Mouse (Mus musculus) testis, postnatal 14 days (tissue): ENCODE measurements around the gene AC109138.7.
A peak's percentile ranks its signal among the peaks of the same experiment; 100 is the strongest.
"Not testable (repeated sequence)": the region's sequence is repeated elsewhere in the genome, so short reads cannot be mapped to it uniquely, and the experiment has no call there.

Source experiments
- DNase-seq: peaks from one replicate; pipeline ENCODE4 v3.0.0; 2021; ENCODE audit warnings: low spot score

The AC109138.7 gene

GRCm38 (mm10) chr19:4218293-4218692 is 4.1 kb downstream of the AC109138.7 start:
- no peak for DNase-seq

GRCm38 (mm10) chr19:4218784-4219183 is 4.6 kb downstream of the AC109138.7 start:
- no peak for DNase-seq

- DNase-seq = no peak
Measured at GRCm38 (mm10) chr19:4219943-4220342, 5.8 kb downstream of the AC109138.7 start.

GRCm38 (mm10) chr19:4220416-4220815 is 6.3 kb downstream of the AC109138.7 start:
- DNase-seq = no peak

GRCm38 (mm10) chr19:4220957-4221743 is 7.0 kb downstream of the AC109138.7 start:
- DNase-seq = no peak

GRCm38 (mm10) chr19:4222165-4222564 is 8.0 kb downstream of the AC109138.7 start:
- DNase-seq = no peak

- DNase-seq = no peak
Measured at GRCm38 (mm10) chr19:4226779-4227178, 12.6 kb downstream of the AC109138.7 start.

GRCm38 (mm10) chr19:4227446-4227845 is 13.3 kb downstream of the AC109138.7 start:
- no peak for DNase-seq

- DNase-seq = peak; percentile 47
Measured at GRCm38 (mm10) chr19:4227894-4228678, 13.9 kb downstream of the AC109138.7 start.

- DNase-seq = no peak
Measured at GRCm38 (mm10) chr19:4228891-4229290, 14.7 kb downstream of the AC109138.7 start.

- no peak for DNase-seq
Measured at GRCm38 (mm10) chr19:4229451-4230076, 15.4 kb downstream of the AC109138.7 start.

GRCm38 (mm10) chr19:4230415-4230814 is 16.3 kb downstream of the AC109138.7 start:
- DNase-seq = no peak

- peak; percentile 88 for DNase-seq
Measured at GRCm38 (mm10) chr19:4231253-4232185, 17.4 kb downstream of the AC109138.7 start, which contains the start of gene Pold4. Gene Pold4 (plus strand): TSS chr19:4231899.

- no peak for DNase-seq
Measured at GRCm38 (mm10) chr19:4232186-4232572, 18.0 kb downstream of the AC109138.7 start.

- DNase-seq = no peak
Measured at GRCm38 (mm10) chr19:4232651-4233050, 18.5 kb downstream of the AC109138.7 start.

GRCm38 (mm10) chr19:4234548-4234947 is 20.4 kb downstream of the AC109138.7 start:
- DNase-seq = no peak

GRCm38 (mm10) chr19:4240247-4240668 is 26.1 kb downstream of the AC109138.7 start:
- no peak for DNase-seq

- DNase-seq = no peak
Measured at GRCm38 (mm10) chr19:4242416-4242815, 28.3 kb downstream of the AC109138.7 start.

- no peak for DNase-seq
Measured at GRCm38 (mm10) chr19:4244775-4245174, 30.6 kb downstream of the AC109138.7 start.

- no peak for DNase-seq
Measured at GRCm38 (mm10) chr19:4247010-4247409, 32.9 kb downstream of the AC109138.7 start.

- DNase-seq = not testable (repeated sequence)
Measured at GRCm38 (mm10) chr19:4248683-4249082, 34.5 kb downstream of the AC109138.7 start.
